Mouse (Mus musculus) liver, embryonic 11.5 days (tissue): Measurements from ENCODE around the gene Pls3. TPM values are rescaled to one million over a fixed set of nuclear protein-coding genes. Genes with fewer than 3 reads are reported as not detected.

Source experiments
- ATAC-seq: fragments of 200-750 bp; cut with Nextera tagmentation; replicated peaks from 2 replicates; pipeline ENCODE4 v1.8.0; 2017; ENCODE audit warnings: moderate number of reproducible peaks, mild to moderate bottlenecking, moderate TSS enrichment, moderate library complexity; ENCODE audit not compliant: low FRiP score
- DNase-seq: peaks from one replicate; pipeline ENCODE4 v3.0.0-alpha.2; 2017; ENCODE audit warnings: low spot score
- H3K27ac ChIP-seq: fragments of 300-500 bp; sonication (generic); 2 replicates; pipeline ENCODE4 v1.5.1; 2014; ENCODE audit warnings: mild to moderate bottlenecking, low read depth, low read length, control low read depth
- H3K27me3 ChIP-seq: fragments of 300-500 bp; sonication (generic); replicated peaks from 2 replicates; pipeline ENCODE4 v1.6.1; 2014; ENCODE audit warnings: low read length, mixed read lengths; ENCODE audit not compliant: control insufficient read depth, insufficient read depth
- H3K36me3 ChIP-seq: fragments of 300-500 bp; sonication (generic); 2 replicates; pipeline ENCODE4 v1.6.1; 2014; ENCODE audit warnings: mild to moderate bottlenecking, low read length, moderate library complexity, mixed read lengths; ENCODE audit not compliant: control insufficient read depth, insufficient read depth
- H3K4me1 ChIP-seq: fragments of 300-500 bp; sonication (generic); replicated peaks from 2 replicates; pipeline ENCODE4 v1.6.1; 2014; ENCODE audit warnings: low read length, mixed read lengths; ENCODE audit not compliant: control insufficient read depth, insufficient read depth
- H3K4me2 ChIP-seq: fragments of 300-500 bp; sonication (generic); 2 replicates; pipeline ENCODE4 v1.6.1; 2014; ENCODE audit warnings: mild to moderate bottlenecking, control low read depth, moderate library complexity
- H3K4me3 ChIP-seq: fragments of 300-500 bp; sonication (generic); 2 replicates; pipeline ENCODE4 v1.5.1; 2014; ENCODE audit warnings: low read depth, low read length, control low read depth
- H3K9ac ChIP-seq: fragments of 300-500 bp; sonication (generic); 2 replicates; pipeline ENCODE4 v1.6.1; 2014; ENCODE audit warnings: low read depth, low read length, control low read depth
- H3K9me3 ChIP-seq: fragments of 300-500 bp; sonication (generic); 2 replicates; pipeline ENCODE4 v1.6.1; 2016; ENCODE audit warnings: low read length, inconsistent platforms, mixed read lengths; ENCODE audit not compliant: control insufficient read depth
- WGBS: fragments of 180-500 bp; shearing (Covaris S2); extraction: QIAGEN DNeasy Blood & Tissue Kit; methylation state at CpG from one replicate; pipeline ENCODE4 v1.1.7; 2014; 5-methylcytosine and 5-hydroxymethylcytosine counted together
- polyA plus RNA-seq: library from polyadenylated mRNA; unstranded; fragments of >200 nt; fragmentation: Nextera tagmentation; extraction: Ambion mirVana; gene quantifications from 2 replicates; pipeline ENCODE4 v1.2.1, GENCODE M21; 2014

The Pls3 gene
- polyA plus RNA-seq, 1 experiment from 2014 or later: 52.0 TPM

GRCm38 (mm10) chrX:75844290-75844689, 30.7 kb downstream of the Pls3 start:
- H3K36me3 ChIP-seq: no peaks in the 10 kb centered on the region
- H3K9me3 ChIP-seq: no peaks in the 10 kb centered on the region
- no peak; the same call in 1 of the 2 replicates for ATAC-seq
- H3K27me3 ChIP-seq: no peaks in the 10 kb centered on the region
- H3K4me2 ChIP-seq: peak overlapping the region; percentile 12; the same call in 1 of the 2 replicates
- no peak overlapping the region for H3K9ac ChIP-seq
- H3K4me3 ChIP-seq: no peak overlapping the region
- WGBS: 48% methylated on average over 4 of the region's 4 CpGs
- no peaks in the 10 kb centered on the region for H3K4me1 ChIP-seq
- H3K27ac ChIP-seq: no peak overlapping the region
- DNase-seq: no peak

DNA sequence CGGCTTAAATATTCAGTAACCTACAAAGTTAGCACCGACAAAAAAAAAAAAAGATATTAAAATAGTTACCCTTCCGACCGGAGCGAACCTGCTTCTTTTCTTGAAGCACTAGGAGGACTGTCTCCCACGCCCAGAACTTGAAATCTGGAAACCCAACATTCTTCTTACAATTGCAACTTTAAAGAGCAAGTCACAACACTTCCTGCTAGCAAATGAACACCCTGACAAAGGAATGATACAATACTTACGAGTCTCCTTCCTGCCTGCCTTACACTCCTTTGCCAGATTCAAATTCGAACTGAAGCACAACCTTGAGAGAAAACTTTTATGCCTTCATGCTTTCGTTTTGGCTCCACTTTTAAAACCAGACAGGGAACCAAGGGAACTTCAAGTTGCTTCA, 32.1 kb downstream of the Pls3 start:
- DNase-seq (no peak), ATAC-seq (no peak)
- 76% methylated on average over 9 of the region's 9 CpGs for WGBS
- Histone ChIP-seq H3K9ac (no peak overlapping the region), H3K27me3 (no peaks in the 10 kb centered on the region), H3K4me1 (no peaks in the 10 kb centered on the region), H3K4me2 (no peak overlapping the region), H3K27ac (no peak overlapping the region), H3K36me3 (no peaks in the 10 kb centered on the region), H3K4me3 (no peak overlapping the region), H3K9me3 (no peaks in the 10 kb centered on the region)

GRCm38 (mm10) chrX:75842120-75842519, 32.9 kb downstream of the Pls3 start:
- Histone ChIP-seq H3K4me1 (no peaks in the 10 kb centered on the region), H3K9me3 (no peaks in the 10 kb centered on the region), H3K9ac (no peak overlapping the region), H3K27ac (no peak overlapping the region), H3K27me3 (no peaks in the 10 kb centered on the region), H3K4me2 (no peak overlapping the region), H3K36me3 (no peaks in the 10 kb centered on the region), H3K4me3 (no peak overlapping the region)
- 68% methylated on average over 2 of the region's 2 CpGs for WGBS
- DNase-seq (no peak), ATAC-seq (no peak)

DNA sequence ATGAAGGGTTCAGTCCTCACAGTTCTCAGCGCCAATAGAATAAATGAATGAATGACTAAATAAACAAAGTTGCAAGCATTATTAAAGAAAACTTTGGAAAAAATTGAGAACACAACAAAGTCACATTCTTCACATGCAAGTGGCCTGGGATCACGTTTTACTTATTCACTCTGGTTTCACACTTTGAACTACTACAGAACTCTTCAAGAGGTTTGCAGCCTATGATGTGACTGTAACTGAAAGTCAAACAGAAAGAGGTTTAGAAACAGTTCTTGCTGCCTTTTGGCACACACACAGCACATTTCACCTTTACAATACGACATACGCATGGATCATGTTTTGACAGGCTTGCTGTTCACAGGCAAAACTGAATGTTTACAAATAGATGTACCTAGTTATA, 34.7 kb downstream of the Pls3 start:
- H3K9me3 ChIP-seq: no peaks in the 10 kb centered on the region
- DNase-seq (no peak), ATAC-seq (no peak)
- H3K4me1 ChIP-seq: no peaks in the 10 kb centered on the region
- H3K27ac ChIP-seq: no peak overlapping the region
- 80% methylated on average over 4 of the region's 4 CpGs for WGBS
- no peaks in the 10 kb centered on the region for H3K36me3 ChIP-seq
- H3K9ac ChIP-seq: no peak overlapping the region
- H3K27me3 ChIP-seq: no peaks in the 10 kb centered on the region
- H3K4me3 ChIP-seq: no peak overlapping the region
- H3K4me2 ChIP-seq: no peak overlapping the region

- no peaks in the 10 kb centered on the region for H3K36me3 ChIP-seq
- no peaks in the 10 kb centered on the region for H3K4me1 ChIP-seq
- H3K9me3 ChIP-seq: no peaks in the 10 kb centered on the region
- no peak overlapping the region for H3K27ac ChIP-seq
- H3K4me3 ChIP-seq: no peak overlapping the region
- 59% methylated on average over 2 of the region's 2 CpGs for WGBS
- H3K4me2 ChIP-seq: no peak overlapping the region
- ATAC-seq (no peak), DNase-seq (no peak)
- no peak overlapping the region for H3K9ac ChIP-seq
- no peaks in the 10 kb centered on the region for H3K27me3 ChIP-seq
Measured at GRCm38 (mm10) chrX:75834836-75835235, 40.1 kb downstream of the Pls3 start.

- Histone ChIP-seq H3K9me3 (no peaks in the 10 kb centered on the region), H3K4me3 (no peak overlapping the region), H3K36me3 (no peaks in the 10 kb centered on the region), H3K9ac (no peak overlapping the region), H3K27me3 (no peaks in the 10 kb centered on the region), H3K27ac (no peak overlapping the region), H3K4me1 (no peaks in the 10 kb centered on the region), H3K4me2 (no peak overlapping the region)
- 81% methylated on average over 2 of the region's 2 CpGs for WGBS
- no peak for ATAC-seq
- no peak for DNase-seq
Measured at GRCm38 (mm10) chrX:75834286-75834685, 40.7 kb downstream of the Pls3 start.

DNA sequence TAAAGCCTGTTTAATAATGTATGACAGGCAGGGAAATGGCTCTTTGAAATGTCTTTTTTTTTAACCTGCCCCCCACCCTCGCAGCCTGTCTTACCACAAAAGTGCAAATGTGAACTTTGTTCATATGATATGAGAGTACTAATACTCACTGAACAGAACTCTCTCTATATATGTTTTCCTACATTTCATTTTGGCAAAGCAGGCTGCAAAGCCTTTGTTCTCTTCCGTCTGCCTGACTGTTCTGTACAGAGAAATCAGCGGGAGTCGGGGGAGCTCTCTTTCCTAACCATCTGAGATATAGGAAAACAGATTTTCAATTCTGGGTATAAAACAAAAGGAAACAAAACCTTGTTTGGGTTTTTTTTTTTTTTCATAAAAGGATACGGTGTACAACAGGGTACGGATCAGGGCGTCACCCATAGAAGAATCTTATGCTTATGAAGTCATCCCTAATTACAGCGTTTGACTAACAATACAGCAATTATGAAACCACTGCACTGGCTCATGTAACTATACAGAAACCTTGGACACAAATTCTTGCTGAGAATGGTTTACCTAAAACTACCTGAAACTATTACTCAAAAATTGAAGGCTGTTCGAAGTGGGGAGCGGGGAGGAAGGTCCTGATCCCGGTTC, 41.9 kb downstream of the Pls3 start:
- no peak overlapping the region for H3K4me3 ChIP-seq
- WGBS: 86% methylated on average over 11 of the region's 11 CpGs

GRCm38 (mm10) chrX:75829867-75830255, 45.1 kb downstream of the Pls3 start:
- WGBS: 54% methylated on average over 2 of the region's 2 CpGs
- no peak for ATAC-seq
- Histone ChIP-seq H3K27ac (no peak overlapping the region), H3K4me2 (no peak overlapping the region), H3K36me3 (no peaks in the 10 kb centered on the region), H3K4me1 (no peaks in the 10 kb centered on the region), H3K27me3 (no peaks in the 10 kb centered on the region), H3K9me3 (no peaks in the 10 kb centered on the region), H3K4me3 (no peak overlapping the region), H3K9ac (no peak overlapping the region)
- no peak for DNase-seq

More for the DNA sequence above, 41.9 kb downstream of the Pls3 start:
- H3K4me2 ChIP-seq: no peak overlapping the region
- no peaks in the 10 kb centered on the region for H3K36me3 ChIP-seq
- no peaks in the 10 kb centered on the region for H3K27me3 ChIP-seq
- no peak for DNase-seq
- H3K9ac ChIP-seq: no peak overlapping the region
- no peaks in the 10 kb centered on the region for H3K9me3 ChIP-seq
- no peak for ATAC-seq
- no peaks in the 10 kb centered on the region for H3K4me1 ChIP-seq
- no peak overlapping the region for H3K27ac ChIP-seq

- ATAC-seq (no peak), DNase-seq (no peak)
- H3K4me3 ChIP-seq: no peak overlapping the region
- no peak overlapping the region for H3K27ac ChIP-seq
- whole genome bisulfite sequencing: 61% methylated on average over 7 of the region's 7 CpGs
- H3K36me3 ChIP-seq: no peaks in the 10 kb centered on the region
- no peak overlapping the region for H3K9ac ChIP-seq
- no peak overlapping the region for H3K4me2 ChIP-seq
- no peaks in the 10 kb centered on the region for H3K27me3 ChIP-seq
- H3K4me1 ChIP-seq: no peaks in the 10 kb centered on the region
- no peaks in the 10 kb centered on the region for H3K9me3 ChIP-seq
Measured at GRCm38 (mm10) chrX:75829240-75829866, 45.6 kb downstream of the Pls3 start.
